Mouse (Mus musculus) kidney, postnatal 0 days (tissue): ENCODE data around the gene Ccr9. TPM values are rescaled to one million over a fixed set of nuclear protein-coding genes. Genes with fewer than 3 reads are reported as not detected.

Source experiments
- ATAC-seq: fragments of 200-750 bp; cut with Nextera tagmentation; replicated peaks from 2 replicates; pipeline ENCODE4 v1.8.0; 2017; ENCODE audit warnings: low read depth, moderate number of reproducible peaks, moderate TSS enrichment, moderate library complexity; ENCODE audit not compliant: low FRiP score
- DNase-seq: peaks from one replicate; pipeline ENCODE4 v3.0.0-alpha.2; 2016; ENCODE audit warnings: low spot score
- H3K27ac ChIP-seq: fragments of 300-500 bp; sonication (generic); 2 replicates; pipeline ENCODE4 v1.5.1; 2014; ENCODE audit warnings: mild to moderate bottlenecking
- H3K27me3 ChIP-seq: fragments of 300-500 bp; sonication (generic); 2 replicates; pipeline ENCODE4 v1.6.1; 2014; ENCODE audit warnings: low read length, mixed read lengths; ENCODE audit not compliant: insufficient read depth
- H3K36me3 ChIP-seq: fragments of 300-500 bp; sonication (generic); 2 replicates; pipeline ENCODE4 v1.6.1; 2014; ENCODE audit warnings: low read length, mixed read lengths; ENCODE audit not compliant: insufficient read depth
- H3K4me1 ChIP-seq: fragments of 300-500 bp; sonication (generic); replicated peaks from 2 replicates; pipeline ENCODE4 v1.6.1; 2014; ENCODE audit warnings: antibody characterized with exemption, low read length, mixed read lengths; ENCODE audit not compliant: insufficient read depth
- H3K4me2 ChIP-seq: fragments of 300-500 bp; sonication (generic); 2 replicates; pipeline ENCODE4 v1.6.1; 2014; ENCODE audit warnings: mild to moderate bottlenecking, low read length, moderate library complexity, mixed read lengths
- H3K4me3 ChIP-seq: fragments of 300-500 bp; sonication (generic); replicated peaks from 2 replicates; pipeline ENCODE4 v1.5.1; 2014; ENCODE audit warnings: low read depth, low read length
- H3K9ac ChIP-seq: fragments of 300-500 bp; sonication (generic); 2 replicates; pipeline ENCODE4 v1.6.1; 2014; ENCODE audit warnings: low read depth, low read length
- H3K9me3 ChIP-seq: fragments of 300-500 bp; sonication (generic); replicated peaks from 2 replicates; pipeline ENCODE4 v1.6.1; 2016; ENCODE audit warnings: low read length, inconsistent platforms, mixed read lengths
- CTCF ChIP-seq: IDR thresholded peaks from 2 replicates; pipeline ENCODE4 v1.5.1; 2016; ENCODE audit warnings: antibody characterized with exemption, low read depth, mild to moderate bottlenecking, moderate library complexity
- WGBS: fragments of 180-500 bp; shearing (Covaris S2); extraction: QIAGEN DNeasy Blood & Tissue Kit; methylation state at CpG from one replicate; pipeline ENCODE4 v1.1.7; 2014; 5-methylcytosine and 5-hydroxymethylcytosine counted together
- polyA plus RNA-seq: library from polyadenylated mRNA; unstranded; fragments of >200 nt; fragmentation: Nextera tagmentation; extraction: Ambion mirVana; gene quantifications from 2 replicates; pipeline ENCODE4 v1.2.1, GENCODE M21; 2015

The Ccr9 gene
- polyA plus RNA-seq, result 0.11 and 0.23 TPM in 2 replicates

- Histone ChIP-seq H3K27ac (no peak within 1 kb of the TSS), H3K9me3 (no peaks in the 10 kb centered on the region), H3K4me3 (peak within 1 kb of the TSS; percentile 42), H3K27me3 (peaks cover 26% of the 10 kb centered on the region), H3K4me1 (0 out of 2 replicates have a peak, but pooled peaks cover 7% of the 10 kb centered on the region), H3K4me2 (peak within 1 kb of the TSS; percentile 68), H3K36me3 (no peaks in the 10 kb centered on the region), H3K9ac (peak within 1 kb of the TSS; percentile 41; the same call in 1 of the 2 replicates)
- TF ChIP-seq CTCF, result no peak
- ATAC-seq (peak; percentile 77), DNase-seq (peak; percentile 14)
- WGBS, result under 1% methylated on average over 73 of the region's 73 CpGs
Measured at GRCm38 (mm10) chr9:123678327-123679105, at the start of gene Ccr9, which contains the start of gene Slc6a20a. Gene Ccr9 (plus strand): TSS chr9:123678439. Gene Slc6a20a (minus strand): TSS chr9:123678885.

GRCm38 (mm10) chr9:123631666-123632065 is 46.6 kb upstream of the Ccr9 start:
- no peak for TF ChIP-seq CTCF
- no peaks in the 10 kb centered on the region for H3K4me1 ChIP-seq
- H3K9ac ChIP-seq, result no peak overlapping the region
- no peaks in the 10 kb centered on the region for H3K36me3 ChIP-seq
- 0 out of 2 replicates have a peak overlapping the region, but pooled peaks have one; percentile 16 for H3K4me2 ChIP-seq
- no peaks in the 10 kb centered on the region for H3K9me3 ChIP-seq
- H3K27ac ChIP-seq, result no peak overlapping the region
- no peak overlapping the region for H3K4me3 ChIP-seq
- ATAC-seq (no peak), DNase-seq (no peak)
- H3K27me3 ChIP-seq, result no peaks in the 10 kb centered on the region
- WGBS, result 66% methylated on average over 3 of the region's 3 CpGs

- WGBS, result 86% methylated on average over 6 of the region's 6 CpGs
- H3K9me3 ChIP-seq, result no peaks in the 10 kb centered on the region
- H3K27ac ChIP-seq, result no peak within 1 kb of the TSS
- no peak within 1 kb of the TSS for H3K9ac ChIP-seq
- no peak within 1 kb of the TSS for H3K4me3 ChIP-seq
- DNase-seq (no peak), ATAC-seq (no peak)
- no peak for TF ChIP-seq CTCF
- H3K36me3 ChIP-seq, result no peaks in the 10 kb centered on the region
- no peaks in the 10 kb centered on the region for H3K27me3 ChIP-seq
- H3K4me2 ChIP-seq, result 0 out of 2 replicates have a peak within 1 kb of the TSS, but pooled peaks have one; percentile 16
- H3K4me1 ChIP-seq, result no peaks in the 10 kb centered on the region
Measured at GRCm38 (mm10) chr9:123632281-123632680, 46.0 kb upstream of the Ccr9 start, which contains the start of gene Slc6a20b. Gene Slc6a20b (minus strand): TSS chr9:123632565.

- Histone ChIP-seq H3K36me3 (no peaks in the 10 kb centered on the region), H3K9ac (no peak overlapping the region), H3K27me3 (no peaks in the 10 kb centered on the region), H3K27ac (no peak overlapping the region), H3K9me3 (no peaks in the 10 kb centered on the region), H3K4me1 (no peaks in the 10 kb centered on the region), H3K4me3 (no peak overlapping the region), H3K4me2 (no peak overlapping the region)
- 87% methylated on average over 3 of the region's 3 CpGs for WGBS
- ATAC-seq (no peak), DNase-seq (no peak)
- no peak for TF ChIP-seq CTCF
Measured at GRCm38 (mm10) chr9:123632993-123633392, 45.2 kb upstream of the Ccr9 start.

GRCm38 (mm10) chr9:123636771-123637170 is 41.5 kb upstream of the Ccr9 start:
- Histone ChIP-seq H3K27me3 (no peaks in the 10 kb centered on the region), H3K9ac (no peak overlapping the region), H3K36me3 (no peaks in the 10 kb centered on the region), H3K9me3 (no peaks in the 10 kb centered on the region), H3K4me2 (no peak overlapping the region), H3K4me3 (no peak overlapping the region), H3K4me1 (no peaks in the 10 kb centered on the region), H3K27ac (no peak overlapping the region)
- no peak for TF ChIP-seq CTCF
- DNase-seq, result no peak
- ATAC-seq, result no peak
- WGBS, result 67% methylated on average over 5 of the region's 5 CpGs

GRCm38 (mm10) chr9:123638231-123638630 is 40.0 kb upstream of the Ccr9 start:
- H3K36me3 ChIP-seq, result no peaks in the 10 kb centered on the region
- H3K27ac ChIP-seq, result no peak overlapping the region
- no peak for DNase-seq
- H3K9ac ChIP-seq, result no peak overlapping the region
- H3K9me3 ChIP-seq, result no peaks in the 10 kb centered on the region
- H3K27me3 ChIP-seq, result no peaks in the 10 kb centered on the region
- no peak overlapping the region for H3K4me3 ChIP-seq
- ATAC-seq, result peak; percentile 33
- H3K4me1 ChIP-seq, result no peaks in the 10 kb centered on the region
- H3K4me2 ChIP-seq, result no peak overlapping the region
- TF ChIP-seq CTCF, result no peak
